Mouse (Mus musculus): Measurements from ENCODE around the gene Rtn4rl1.

GRCm38 (mm10) chr11:75227632-75228031 is 34.0 kb downstream of the Rtn4rl1 start:
- no peak for TF ChIP-seq CTCF (IDR thresholded peaks at IDR 0.05; ENCODE audit: extremely low read depth, insufficient read length, insufficient replicate concordance, low read depth, low read length)
- TF ChIP-seq POLR2A (IDR thresholded peaks at IDR 0.05; ENCODE audit: low read depth, low read length), result no peak

Data from small intestine, adult 2 months (tissue).